Mouse (Mus musculus): ENCODE results near the gene Arpc1a. TPM values are rescaled to one million over a fixed set of nuclear protein-coding genes. Genes with fewer than 3 reads are reported as not detected.
"Not testable (repeated sequence)": the region's sequence is repeated elsewhere in the genome, so short reads cannot be mapped to it uniquely, and the experiment has no call there.

The Arpc1a gene
- polyA plus RNA-seq, 1 experiment from 2014 or later = 185 TPM

DNA sequence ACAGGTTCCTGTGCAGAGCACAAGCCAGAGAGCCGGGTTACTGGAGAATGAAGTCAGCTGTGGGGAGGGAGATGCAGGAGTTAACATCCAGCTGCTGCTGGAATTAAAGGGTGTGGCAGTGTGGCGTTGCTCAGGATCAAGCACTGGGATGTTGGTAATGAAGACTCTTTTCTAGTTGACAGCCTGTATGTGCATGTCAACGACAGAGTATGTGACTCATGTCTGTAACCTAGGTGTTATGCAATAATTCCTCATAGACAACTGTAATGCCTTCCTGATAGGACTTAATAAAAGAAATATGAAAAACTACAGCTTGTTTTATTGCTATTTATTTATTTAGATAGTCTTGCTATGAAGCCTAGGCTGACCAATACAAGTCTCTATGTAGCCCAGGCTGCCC, 14.8 kb upstream of the Arpc1a start:
- Histone ChIP-seq H3K27ac (ENCODE audit: low read depth, low read length) (no peak overlapping the region), H3K4me3 (ENCODE audit: low read depth, low read length) (no peak overlapping the region), H3K9me3 (ENCODE audit: control insufficient read depth, low read length) (no peaks in the 10 kb centered on the region), H3K4me2 (replicated peaks; ENCODE audit: low read depth, low read length) (no peak overlapping the region), H3K4me1 (replicated peaks; ENCODE audit: control insufficient read depth, insufficient read depth, low read length) (no peaks in the 10 kb centered on the region), H3K36me3 (ENCODE audit: control insufficient read depth, insufficient read depth, low read length) (no peaks in the 10 kb centered on the region), H3K9ac (ENCODE audit: low read depth, low read length) (no peak overlapping the region), H3K27me3 (ENCODE audit: control insufficient read depth, insufficient read depth, low read length) (no peaks in the 10 kb centered on the region)
- WGBS = 61% methylated on average over 3 of the region's 3 CpGs
- no peak for ATAC-seq (ENCODE audit: low FRiP score)
- DNase-seq (ENCODE audit: low spot score) = no peak

GRCm38 (mm10) chr5:145069707-145070106, 13.9 kb upstream of the Arpc1a start:
- Histone ChIP-seq H3K27me3 (ENCODE audit: control insufficient read depth, insufficient read depth, low read length) (no peaks in the 10 kb centered on the region), H3K36me3 (ENCODE audit: control insufficient read depth, insufficient read depth, low read length) (no peaks in the 10 kb centered on the region), H3K4me1 (replicated peaks; ENCODE audit: control insufficient read depth, insufficient read depth, low read length) (no peaks in the 10 kb centered on the region), H3K9me3 (ENCODE audit: control insufficient read depth, low read length) (no peaks in the 10 kb centered on the region), H3K4me2 (replicated peaks; ENCODE audit: low read depth, low read length) (no peak overlapping the region), H3K27ac (ENCODE audit: low read depth, low read length) (no peak overlapping the region), H3K4me3 (ENCODE audit: low read depth, low read length) (no peak overlapping the region), H3K9ac (ENCODE audit: low read depth, low read length) (no peak overlapping the region)
- WGBS = 1% methylated on average over 5 of the region's 5 CpGs
- ATAC-seq (ENCODE audit: low FRiP score) (peak; percentile 60; the same call in 1 of the 2 replicates), DNase-seq (ENCODE audit: low spot score) (peak; percentile 88)

DNA sequence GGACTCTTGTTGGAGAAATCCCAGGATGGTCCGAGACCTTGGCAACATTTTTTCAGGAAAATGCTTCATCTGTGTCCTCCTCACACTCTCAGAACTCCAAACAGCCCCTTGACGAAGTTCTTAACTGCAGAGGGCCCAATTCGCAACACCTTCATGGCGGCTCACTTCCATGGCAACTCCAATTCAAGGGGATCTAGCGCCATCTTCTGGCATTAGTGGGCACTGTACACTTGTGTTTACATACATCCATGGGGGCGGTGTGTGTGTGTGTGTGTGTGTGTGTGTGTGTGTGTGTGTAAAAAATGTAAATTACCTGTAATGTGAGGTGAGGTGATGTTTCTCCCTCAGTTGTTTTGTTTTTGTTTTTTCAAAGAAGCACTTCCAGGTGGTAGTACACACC, 12.3 kb upstream of the Arpc1a start:
- H3K4me1 ChIP-seq (replicated peaks; ENCODE audit: control insufficient read depth, insufficient read depth, low read length) = no peaks in the 10 kb centered on the region
- no peak overlapping the region for H3K4me3 ChIP-seq (ENCODE audit: low read depth, low read length)
- 61% methylated on average over 6 of the region's 6 CpGs for WGBS
- H3K9me3 ChIP-seq (ENCODE audit: control insufficient read depth, low read length) = no peaks in the 10 kb centered on the region
- no peaks in the 10 kb centered on the region for H3K27me3 ChIP-seq (ENCODE audit: control insufficient read depth, insufficient read depth, low read length)
- ATAC-seq (ENCODE audit: low FRiP score) = no peak
- DNase-seq (ENCODE audit: low spot score) = peak; percentile 30
- no peak overlapping the region for H3K9ac ChIP-seq (ENCODE audit: low read depth, low read length)
- no peak overlapping the region for H3K4me2 ChIP-seq (replicated peaks; ENCODE audit: low read depth, low read length)
- H3K36me3 ChIP-seq (ENCODE audit: control insufficient read depth, insufficient read depth, low read length) = no peaks in the 10 kb centered on the region
- H3K27ac ChIP-seq (ENCODE audit: low read depth, low read length) = no peak overlapping the region

GRCm38 (mm10) chr5:145075081-145075480, 8.5 kb upstream of the Arpc1a start:
- Histone ChIP-seq H3K27ac (ENCODE audit: low read depth, low read length) (no peak overlapping the region), H3K27me3 (ENCODE audit: control insufficient read depth, insufficient read depth, low read length) (no peaks in the 10 kb centered on the region), H3K4me3 (ENCODE audit: low read depth, low read length) (no peak overlapping the region), H3K4me2 (replicated peaks; ENCODE audit: low read depth, low read length) (no peak overlapping the region), H3K36me3 (ENCODE audit: control insufficient read depth, insufficient read depth, low read length) (no peaks in the 10 kb centered on the region), H3K4me1 (replicated peaks; ENCODE audit: control insufficient read depth, insufficient read depth, low read length) (no peaks in the 10 kb centered on the region), H3K9ac (ENCODE audit: low read depth, low read length) (no peak overlapping the region), H3K9me3 (ENCODE audit: control insufficient read depth, low read length) (no peaks in the 10 kb centered on the region)
- DNase-seq (ENCODE audit: low spot score) (no peak), ATAC-seq (ENCODE audit: low FRiP score) (no peak)
- 76% methylated on average over 3 of the region's 3 CpGs for WGBS

DNA sequence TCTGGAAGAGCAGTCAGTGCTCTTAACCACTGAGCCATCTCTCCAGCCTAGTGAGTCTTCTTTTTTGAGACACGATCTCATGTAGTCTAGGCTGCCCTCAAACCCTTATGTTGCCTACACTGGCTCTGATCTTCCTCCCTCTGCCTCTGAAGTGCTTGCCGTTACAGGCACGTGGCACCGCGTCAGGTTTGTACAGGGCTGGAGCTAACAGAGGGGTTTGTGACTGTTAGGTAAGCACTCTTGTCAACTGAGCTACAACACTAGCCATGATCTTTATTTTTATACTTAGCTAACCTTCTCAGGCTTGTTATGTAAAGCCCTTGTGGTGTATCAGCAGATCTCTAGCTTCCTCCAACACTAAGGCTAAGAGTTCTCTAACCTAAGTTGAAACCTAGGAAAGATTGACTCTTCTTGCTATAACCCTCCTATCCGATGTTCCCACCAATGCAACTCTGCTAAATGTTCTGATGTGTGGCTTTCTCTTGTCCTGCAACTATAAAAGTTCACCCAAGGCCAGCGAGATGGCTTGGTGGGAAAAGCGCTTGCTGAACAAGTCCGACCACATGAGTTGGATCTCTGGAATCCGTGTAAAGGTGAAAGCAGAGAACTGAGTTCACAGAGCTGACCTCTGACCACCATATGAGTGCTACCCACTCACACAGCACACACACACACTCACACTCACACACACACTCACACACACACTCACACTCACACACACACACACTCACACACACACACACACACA, 1.6 kb upstream of the Arpc1a start:
- DNase-seq (ENCODE audit: low spot score) (no peak), ATAC-seq (ENCODE audit: low FRiP score) (no peak)
- 91% methylated on average over 10 of the region's 10 CpGs for WGBS
- H3K9me3 ChIP-seq (ENCODE audit: control insufficient read depth, low read length) = no peaks in the 10 kb centered on the region
- H3K4me1 ChIP-seq (replicated peaks; ENCODE audit: control insufficient read depth, insufficient read depth, low read length) = no peaks in the 10 kb centered on the region
- H3K4me3 ChIP-seq (ENCODE audit: low read depth, low read length) = no peak overlapping the region
- no peaks in the 10 kb centered on the region for H3K27me3 ChIP-seq (ENCODE audit: control insufficient read depth, insufficient read depth, low read length)
- H3K4me2 ChIP-seq (replicated peaks; ENCODE audit: low read depth, low read length) = no peak overlapping the region
- H3K27ac ChIP-seq (ENCODE audit: low read depth, low read length) = no peak overlapping the region
- H3K9ac ChIP-seq (ENCODE audit: low read depth, low read length) = no peak overlapping the region
- no peaks in the 10 kb centered on the region for H3K36me3 ChIP-seq (ENCODE audit: control insufficient read depth, insufficient read depth, low read length)

DNA sequence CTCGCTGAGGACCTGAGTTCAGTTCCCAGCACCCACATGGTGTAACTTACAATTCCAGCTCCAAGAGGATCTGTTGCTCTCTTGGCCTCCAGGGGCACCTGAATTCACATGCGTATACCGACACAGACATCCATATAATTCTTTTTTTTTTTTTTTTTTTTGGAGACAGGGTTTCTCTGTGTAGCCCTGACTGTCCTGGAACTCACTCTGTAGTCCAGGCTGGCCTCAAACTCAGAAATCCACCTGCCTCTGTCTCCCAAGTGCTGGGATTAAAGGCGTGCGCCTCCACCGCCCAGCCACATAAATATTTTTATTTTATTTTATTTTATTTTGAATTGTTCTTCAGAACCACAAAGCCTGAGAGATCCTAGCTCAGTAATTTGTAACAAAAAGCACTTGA, 429 bp upstream of the Arpc1a start:
- peak overlapping the region; percentile 79 for H3K27ac ChIP-seq (ENCODE audit: low read depth, low read length)
- not testable (repeated sequence) for H3K27me3 ChIP-seq (ENCODE audit: control insufficient read depth, insufficient read depth, low read length); H3K4me1 ChIP-seq (replicated peaks; ENCODE audit: control insufficient read depth, insufficient read depth, low read length); DNase-seq (ENCODE audit: low spot score); H3K36me3 ChIP-seq (ENCODE audit: control insufficient read depth, insufficient read depth, low read length); H3K9me3 ChIP-seq (ENCODE audit: control insufficient read depth, low read length)
- ATAC-seq (ENCODE audit: low FRiP score) = peak; percentile 43
- H3K9ac ChIP-seq (ENCODE audit: low read depth, low read length) = peak overlapping the region; percentile 75
- 50% methylated on average over 6 of the region's 6 CpGs for WGBS
- peak overlapping the region; percentile 74 for H3K4me2 ChIP-seq (replicated peaks; ENCODE audit: low read depth, low read length)
- peak overlapping the region; percentile 72 for H3K4me3 ChIP-seq (ENCODE audit: low read depth, low read length)

DNA sequence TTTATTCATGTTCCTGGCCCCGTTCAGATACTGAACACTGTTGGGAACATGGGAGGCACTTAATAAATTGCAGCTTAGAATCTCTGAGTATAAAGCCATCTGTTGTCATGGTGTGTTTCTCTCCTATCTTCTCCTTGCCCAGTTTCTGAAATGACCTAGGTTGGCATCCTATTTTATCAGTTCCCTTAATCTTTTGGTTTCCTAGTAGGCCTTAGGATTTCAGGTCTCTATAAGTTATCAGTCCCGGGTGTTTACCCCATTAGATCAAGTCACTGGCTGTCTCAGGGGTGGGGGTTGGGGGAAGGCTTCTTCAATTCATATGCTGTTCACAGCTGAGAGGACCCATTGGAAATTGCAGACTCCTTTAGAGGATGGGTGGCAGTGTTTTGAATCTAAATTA, 1.2 kb downstream of the Arpc1a start:
- Histone ChIP-seq H3K9ac (ENCODE audit: low read depth, low read length) (no peak overlapping the region; the same call in none of the 2 replicates), H3K36me3 (ENCODE audit: control insufficient read depth, insufficient read depth, low read length) (no peaks in the 10 kb centered on the region), H3K9me3 (ENCODE audit: control insufficient read depth, low read length) (no peaks in the 10 kb centered on the region), H3K4me1 (replicated peaks; ENCODE audit: control insufficient read depth, insufficient read depth, low read length) (no peaks in the 10 kb centered on the region), H3K27ac (ENCODE audit: low read depth, low read length) (no peak overlapping the region), H3K4me2 (replicated peaks; ENCODE audit: low read depth, low read length) (peak overlapping the region; percentile 74), H3K27me3 (ENCODE audit: control insufficient read depth, insufficient read depth, low read length) (no peaks in the 10 kb centered on the region), H3K4me3 (ENCODE audit: low read depth, low read length) (peak overlapping the region; percentile 72; the same call in 1 of the 2 replicates)
- DNase-seq (ENCODE audit: low spot score) (no peak), ATAC-seq (ENCODE audit: low FRiP score) (no peak)
- WGBS = 80% methylated on average over 2 of the region's 2 CpGs

DNA sequence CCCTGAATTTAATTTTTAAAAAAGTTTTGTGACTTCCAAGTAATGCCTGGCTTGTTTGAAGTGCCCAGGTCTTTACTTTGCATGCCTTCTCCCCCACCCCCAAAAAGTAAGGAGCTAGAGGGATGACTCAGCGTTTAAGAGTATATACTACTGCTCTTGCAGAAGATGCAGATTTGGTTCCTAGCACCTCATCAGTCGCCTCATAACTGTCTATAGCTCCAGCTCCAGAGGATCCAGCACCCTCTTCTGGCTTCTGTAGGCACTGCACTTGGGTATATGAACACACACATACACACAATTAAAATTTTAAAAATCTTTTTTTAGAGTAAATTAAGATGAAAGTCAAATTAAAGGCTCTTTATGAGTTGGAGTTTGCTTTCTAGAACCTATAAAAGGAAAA, 4.6 kb downstream of the Arpc1a start:
- no peak for ATAC-seq (ENCODE audit: low FRiP score)
- DNase-seq (ENCODE audit: low spot score) = no peak
- WGBS = 98% methylated on average over 2 of the region's 2 CpGs

GRCm38 (mm10) chr5:145089878-145090277, 6.2 kb downstream of the Arpc1a start:
- no peak overlapping the region for H3K4me2 ChIP-seq (replicated peaks; ENCODE audit: low read depth, low read length)
- H3K27me3 ChIP-seq (ENCODE audit: control insufficient read depth, insufficient read depth, low read length) = no peaks in the 10 kb centered on the region
- 93% methylated on average over 3 of the region's 3 CpGs for WGBS
- H3K4me1 ChIP-seq (replicated peaks; ENCODE audit: control insufficient read depth, insufficient read depth, low read length) = no peaks in the 10 kb centered on the region
- DNase-seq (ENCODE audit: low spot score) (no peak), ATAC-seq (ENCODE audit: low FRiP score) (no peak)
- no peak overlapping the region for H3K4me3 ChIP-seq (ENCODE audit: low read depth, low read length)
- no peaks in the 10 kb centered on the region; the same call in 1 of the 2 replicates for H3K36me3 ChIP-seq (ENCODE audit: control insufficient read depth, insufficient read depth, low read length)
- no peak overlapping the region for H3K27ac ChIP-seq (ENCODE audit: low read depth, low read length)
- no peak overlapping the region for H3K9ac ChIP-seq (ENCODE audit: low read depth, low read length)
- no peaks in the 10 kb centered on the region for H3K9me3 ChIP-seq (ENCODE audit: control insufficient read depth, low read length)

More for the DNA sequence above, 4.6 kb downstream of the Arpc1a start:
- H3K27ac ChIP-seq (ENCODE audit: low read depth, low read length) = no peak overlapping the region
- no peaks in the 10 kb centered on the region; the same call in 1 of the 2 replicates for H3K36me3 ChIP-seq (ENCODE audit: control insufficient read depth, insufficient read depth, low read length)
- H3K9me3 ChIP-seq (ENCODE audit: control insufficient read depth, low read length) = no peaks in the 10 kb centered on the region
- H3K4me1 ChIP-seq (replicated peaks; ENCODE audit: control insufficient read depth, insufficient read depth, low read length) = no peaks in the 10 kb centered on the region
- no peak overlapping the region for H3K4me3 ChIP-seq (ENCODE audit: low read depth, low read length)
- H3K9ac ChIP-seq (ENCODE audit: low read depth, low read length) = no peak overlapping the region
- no peak overlapping the region for H3K4me2 ChIP-seq (replicated peaks; ENCODE audit: low read depth, low read length)
- H3K27me3 ChIP-seq (ENCODE audit: control insufficient read depth, insufficient read depth, low read length) = no peaks in the 10 kb centered on the region

Measured in hindbrain, embryonic 11.5 days (tissue).